Mouse (Mus musculus) naive thymus-derived CD4-positive, alpha-beta T cell, adult 2 months (primary cell): ENCODE results near the gene Kpna1.

Source experiments
- DNase-seq: peaks from one replicate; pipeline ENCODE4 v3.0.0-alpha.2; 2011; ENCODE audit warnings: low read depth

The Kpna1 gene

GRCm38 (mm10) chr16:36071071-36071449, 92.5 kb downstream of the Kpna1 start:
- DNase-seq: no peak

DNA sequence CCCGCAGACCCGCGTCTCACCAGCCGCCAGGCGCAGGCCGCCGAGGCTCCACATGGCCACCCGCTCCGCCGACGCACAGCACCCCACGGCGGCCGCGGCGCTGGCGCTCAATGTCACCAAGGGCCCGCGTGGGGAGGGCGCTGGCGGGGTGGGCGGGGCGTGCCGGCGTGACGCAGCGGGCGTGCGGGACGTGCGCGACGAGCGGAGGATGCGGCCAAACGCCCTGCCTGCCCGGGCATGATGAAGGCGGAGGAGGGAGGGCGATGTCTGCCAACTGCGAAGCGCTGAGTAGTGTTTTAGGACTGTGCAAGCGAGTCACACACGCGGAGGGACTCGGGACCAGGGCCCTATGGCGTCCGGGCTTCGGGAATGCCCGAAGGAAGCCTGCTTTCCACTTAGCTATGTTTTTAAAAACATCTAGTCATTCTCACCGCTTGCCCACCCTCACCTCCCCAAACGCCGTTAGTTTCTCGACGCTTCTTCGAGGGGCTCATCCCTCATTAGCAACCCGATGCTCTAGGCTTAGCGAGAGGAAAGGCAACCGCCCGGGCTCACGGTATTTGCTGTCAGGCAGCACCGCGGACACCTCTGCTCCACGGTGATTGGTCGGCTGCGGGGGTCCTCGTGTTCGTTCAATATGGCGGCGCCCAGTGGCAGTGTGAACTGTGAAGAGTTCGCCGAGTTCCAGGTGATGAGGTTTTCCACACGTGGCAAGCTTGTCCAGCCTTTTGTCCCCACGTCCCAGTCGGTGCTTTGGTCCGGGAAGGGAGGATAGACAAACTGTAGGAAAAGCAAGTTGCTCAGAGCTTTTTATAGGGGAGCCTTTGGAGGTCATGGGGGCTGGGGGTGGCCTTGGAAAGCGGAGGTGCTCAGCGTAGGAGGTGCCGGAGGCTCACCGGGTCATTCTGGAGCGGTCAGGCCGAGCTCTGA, 93.2 kb downstream of the Kpna1 start, which contains the start of the genes Fam162a and Ccdc58:
Gene Fam162a (minus strand): TSS at position 145 of the 930 bp plus-strand sequence.
Gene Ccdc58 (plus strand): TSS at position 236 of the 930 bp plus-strand sequence.
- DNase-seq: peak; percentile 94

- DNase-seq: no peak
These were observed 94.0 kb downstream of the Kpna1 start for GRCm38 (mm10) chr16:36072410-36073011.

DNA sequence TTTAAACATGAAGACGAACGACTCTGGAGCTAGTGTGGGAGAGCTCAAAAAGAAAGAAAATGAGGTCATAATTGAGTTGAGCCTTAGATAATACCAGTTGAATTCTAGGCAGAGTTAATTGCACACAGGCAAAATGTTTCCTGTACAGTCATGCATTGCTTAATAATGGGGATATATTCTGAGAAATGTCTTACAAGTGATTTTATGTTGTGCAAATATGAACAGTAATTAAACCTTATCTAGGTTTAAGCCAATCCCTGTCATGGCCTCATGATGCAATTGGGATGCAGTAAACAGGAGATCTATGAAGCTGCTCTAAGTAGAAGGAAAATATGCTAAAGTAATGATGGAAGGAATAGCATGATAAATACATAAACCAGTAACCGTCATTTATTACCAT, 96.2 kb downstream of the Kpna1 start:
- no peak for DNase-seq

- DNase-seq: no peak
These were observed 101.4 kb downstream of the Kpna1 start for GRCm38 (mm10) chr16:36079916-36080315.
